Mouse (Mus musculus) embryonic fibroblast, embryonic 13.5 days (primary cell): ENCODE measurements around the gene Ntn5.

Experiments
- CTCF ChIP-seq: IDR thresholded peaks from 2 replicates; pipeline ENCODE4 v1.5.1; 2011; ENCODE audit warnings: mild to moderate bottlenecking, control low read depth, low read length, moderate library complexity, borderline replicate concordance; ENCODE audit not compliant: insufficient read depth
- POLR2A ChIP-seq: IDR thresholded peaks from 2 replicates; pipeline ENCODE4 v1.6.1; 2011; ENCODE audit warnings: low read depth, mild to moderate bottlenecking, control low read depth, low read length, moderate library complexity

DNA sequence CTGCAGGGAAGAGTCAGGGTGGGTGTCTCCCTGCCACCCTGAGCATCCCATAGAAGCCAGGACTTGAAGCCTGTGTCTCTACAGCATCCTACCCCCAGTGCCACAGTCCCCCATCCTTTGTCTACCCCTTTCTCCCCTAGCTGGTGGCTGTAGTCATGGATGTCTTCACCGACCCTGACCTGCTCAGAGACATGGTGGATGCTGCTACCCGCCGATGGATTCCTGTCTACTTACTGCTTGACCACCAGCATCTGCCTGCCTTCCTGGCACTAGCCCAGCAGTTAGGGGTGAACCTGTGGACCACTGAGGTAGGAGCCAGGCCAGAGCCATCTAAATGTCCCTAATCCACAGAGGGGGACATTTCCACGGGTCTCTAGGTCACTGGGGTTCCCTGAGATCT lies 39.5 kb downstream of the Ntn5 start:
- TF ChIP-seq CTCF: no peak
- no peak for TF ChIP-seq POLR2A
